Mouse (Mus musculus): ENCODE results near the gene Noct.
A peak's percentile ranks its signal among the peaks of the same experiment; 100 is the strongest.

The Noct gene

GRCm38 (mm10) chr3:51277201-51278150 lies 53.2 kb downstream of the Noct start:
- DNase-seq = peak; percentile 83 to 84

- no peak for DNase-seq
Observed at GRCm38 (mm10) chr3:51278433-51278832, 54.2 kb downstream of the Noct start.

GRCm38 (mm10) chr3:51281727-51282126 lies 57.5 kb downstream of the Noct start:
- no peak for DNase-seq

GRCm38 (mm10) chr3:51284375-51284774 lies 60.1 kb downstream of the Noct start:
- DNase-seq = no peak

- peak; percentile 90 to 93 for DNase-seq
Observed at GRCm38 (mm10) chr3:51288880-51289821, 64.9 kb downstream of the Noct start.

- DNase-seq = no peak
Observed at GRCm38 (mm10) chr3:51294251-51294650, 70.0 kb downstream of the Noct start.

- no peak for DNase-seq
Observed at GRCm38 (mm10) chr3:51295225-51295624, 71.0 kb downstream of the Noct start.

- no peak for DNase-seq
Observed at GRCm38 (mm10) chr3:51296790-51297189, 72.5 kb downstream of the Noct start.

All from cerebellum, postnatal 14 days (tissue).